Mouse (Mus musculus) MEL (cell line): ENCODE measurements around the gene Mre11a. TPM values are rescaled to one million over a fixed set of nuclear protein-coding genes. Genes with fewer than 3 reads are reported as not detected.

ENCODE experiments used
- DNase-seq: peaks from one replicate; pipeline ENCODE4 v3.0.0; 2011; ENCODE audit warnings: low read depth, low spot score
- H3K27ac ChIP-seq: 2 replicates; pipeline ENCODE4 v1.5.1; 2012; ENCODE audit warnings: low read depth, mild to moderate bottlenecking, control low read depth, low read length, moderate library complexity; ENCODE audit not compliant: control insufficient read depth
- H3K27me3 ChIP-seq, 2 experiments: fragments of 150-350 bp in 1 of 2; sonication (generic) in 1 of 2; 2 replicates each; pipeline ENCODE4 v1.6.1; 2012; ENCODE audit warnings: low read length in 2 of 2, mild to moderate bottlenecking in 2 of 2, improper control_type of control experiment in 1 of 2, moderate library complexity in 1 of 2; ENCODE audit not compliant: insufficient read depth in 2 of 2, control insufficient read depth in 1 of 2
- H3K36me3 ChIP-seq, 2 experiments: 2 replicates each; pipeline ENCODE4 v1.6.1; 2012 to 2014; ENCODE audit warnings: low read length in 2 of 2, improper control_type of control experiment in 1 of 2, inconsistent platforms in 1 of 2, mild to moderate bottlenecking in 1 of 2; ENCODE audit not compliant: insufficient read depth in 2 of 2, control insufficient read depth in 1 of 2
- H3K4me1 ChIP-seq, 2 experiments: fragments of 150-350 bp in 1 of 2; sonication (generic) in 1 of 2; 2 replicates each; pipeline ENCODE4 v1.6.1; 2012; ENCODE audit warnings: low read length in 2 of 2, improper control_type of control experiment in 1 of 2, mild to moderate bottlenecking in 1 of 2; ENCODE audit not compliant: insufficient read depth in 2 of 2, control insufficient read depth in 1 of 2
- H3K4me3 ChIP-seq, 2 experiments: fragments of 150-350 bp in 1 of 2; sonication (generic) in 1 of 2; 2 replicates each; pipeline ENCODE4 v1.5.1; 2012; ENCODE audit warnings: low read depth in 2 of 2, low read length in 2 of 2, mild to moderate bottlenecking in 2 of 2, moderate library complexity in 2 of 2, control low read depth in 1 of 2, improper control_type of control experiment in 1 of 2; ENCODE audit not compliant: control insufficient read depth in 1 of 2, insufficient read depth in 1 of 2
- H3K79me2 ChIP-seq: 2 replicates; pipeline ENCODE4 v1.6.1; 2012; ENCODE audit warnings: mild to moderate bottlenecking, low read length, moderate library complexity; ENCODE audit not compliant: control insufficient read depth, poor library complexity, insufficient read depth
- H3K9ac ChIP-seq: 2 replicates; pipeline ENCODE4 v1.6.1; 2012; ENCODE audit warnings: low read depth, mild to moderate bottlenecking, control low read depth, low read length, moderate library complexity; ENCODE audit not compliant: control insufficient read depth, poor library complexity, severe bottlenecking
- H3K9me3 ChIP-seq: fragments of 150-350 bp; sonication (generic); replicated peaks from 2 replicates; pipeline ENCODE4 v1.6.1; 2012; ENCODE audit warnings: mild to moderate bottlenecking, low read length, improper control_type of control experiment, moderate library complexity; ENCODE audit not compliant: insufficient read depth
- CHD1 ChIP-seq: IDR thresholded peaks from 2 replicates; pipeline ENCODE4 v1.6.1; 2012; ENCODE audit warnings: low read depth, mild to moderate bottlenecking, inconsistent platforms, low read length, improper control_type of control experiment
- CTCF ChIP-seq, 3 experiments: IDR thresholded peaks in 2 of 3; conservative IDR thresholded peaks in 1 of 3; 2 replicates each; pipeline ENCODE4 v1.5.1; 2011 to 2012; ENCODE audit warnings: low read length in 3 of 3, low read depth in 2 of 3, mild to moderate bottlenecking in 2 of 3, improper control_type of control experiment in 1 of 3, inconsistent platforms in 1 of 3, mixed read lengths in 1 of 3, moderate library complexity in 1 of 3; ENCODE audit not compliant: control insufficient read depth in 1 of 3, insufficient read depth in 1 of 3, poor library complexity in 1 of 3, severe bottlenecking in 1 of 3
- E2F4 ChIP-seq: IDR thresholded peaks from 2 replicates; pipeline ENCODE4 v1.6.1; 2011; ENCODE audit warnings: low read depth, low read length, improper control_type of control experiment, borderline replicate concordance
- EP300 ChIP-seq, 2 experiments: IDR thresholded peaks; 2 replicates each; pipeline ENCODE4 v1.6.1; 2011; ENCODE audit warnings: improper control_type of control experiment in 2 of 2, low read length in 2 of 2, low read depth in 1 of 2, mild to moderate bottlenecking in 1 of 2
- GABPA ChIP-seq: IDR thresholded peaks from 2 replicates; pipeline ENCODE4 v1.6.1; 2012; ENCODE audit warnings: low read depth, mild to moderate bottlenecking, inconsistent platforms, low read length, improper control_type of control experiment, moderate library complexity
- JUND ChIP-seq: IDR thresholded peaks from 2 replicates; pipeline ENCODE4 v1.6.1; 2011; ENCODE audit warnings: low read depth, mild to moderate bottlenecking, improper control_type of control experiment, low read length
- MAX ChIP-seq: IDR thresholded peaks from 2 replicates; pipeline ENCODE4 v1.6.1; 2011; ENCODE audit warnings: low read length, improper control_type of control experiment
- MEF2A ChIP-seq: IDR thresholded peaks from 2 replicates; pipeline ENCODE4 v1.6.1; 2014; ENCODE audit warnings: low read depth, mild to moderate bottlenecking, inconsistent platforms, low read length, improper control_type of control experiment; ENCODE audit not compliant: poor library complexity, insufficient replicate concordance, severe bottlenecking; ENCODE audit errors: extremely low read depth
- MXI1 ChIP-seq: IDR thresholded peaks from 2 replicates; pipeline ENCODE4 v1.6.1; 2011; ENCODE audit warnings: mild to moderate bottlenecking, low read depth, low read length, improper control_type of control experiment
- MYB ChIP-seq: IDR thresholded peaks from 2 replicates; pipeline ENCODE4 v1.6.1; 2011; ENCODE audit warnings: mild to moderate bottlenecking, low read depth, low read length, improper control_type of control experiment
- NELFE ChIP-seq: IDR thresholded peaks from 2 replicates; pipeline ENCODE4 v1.6.1; 2011; ENCODE audit warnings: low read depth, low read length, improper control_type of control experiment
- NRF1 ChIP-seq: IDR thresholded peaks from 2 replicates; pipeline ENCODE4 v1.6.1; 2014; ENCODE audit warnings: low read depth, mild to moderate bottlenecking, inconsistent platforms, low read length, improper control_type of control experiment, moderate library complexity; ENCODE audit not compliant: poor library complexity, insufficient read depth, severe bottlenecking
- POLR2A ChIP-seq, 2 experiments: IDR thresholded peaks; 2 replicates each; pipeline ENCODE4 v1.6.1; 2011 to 2012; ENCODE audit warnings: low read length in 2 of 2, mild to moderate bottlenecking in 2 of 2, control low read depth in 1 of 2, improper control_type of control experiment in 1 of 2, low read depth in 1 of 2, moderate library complexity in 1 of 2; ENCODE audit not compliant: control insufficient read depth in 1 of 2, insufficient read depth in 1 of 2, poor library complexity in 1 of 2
- POLR2AphosphoS5 ChIP-seq: IDR thresholded peaks from 2 replicates; pipeline ENCODE4 v1.6.1; 2012; ENCODE audit warnings: low read depth, borderline replicate concordance, mild to moderate bottlenecking, inconsistent platforms, low read length, moderate library complexity, mixed read lengths
- RAD21 ChIP-seq: IDR thresholded peaks from 2 replicates; pipeline ENCODE4 v1.6.1; 2011; ENCODE audit warnings: mild to moderate bottlenecking, low read depth, low read length, improper control_type of control experiment
- RCOR1 ChIP-seq: IDR thresholded peaks from 2 replicates; pipeline ENCODE4 v1.6.1; 2012; ENCODE audit warnings: low read depth, mild to moderate bottlenecking, inconsistent platforms, low read length, improper control_type of control experiment
- SIN3A ChIP-seq: IDR thresholded peaks from 2 replicates; pipeline ENCODE4 v1.6.1; 2012; ENCODE audit warnings: low read length, improper control_type of control experiment, inconsistent platforms
- TAL1 ChIP-seq: IDR thresholded peaks from 2 replicates; pipeline ENCODE4 v1.6.1; 2012; ENCODE audit warnings: mild to moderate bottlenecking, inconsistent platforms, low read length, moderate library complexity, mixed read lengths
- UBTF ChIP-seq: IDR thresholded peaks from 2 replicates; pipeline ENCODE4 v1.6.1; 2012; ENCODE audit warnings: low read depth, mild to moderate bottlenecking, inconsistent platforms, low read length, improper control_type of control experiment, moderate library complexity, borderline replicate concordance; ENCODE audit not compliant: insufficient read depth
- ZC3H11A ChIP-seq: IDR thresholded peaks from 2 replicates; pipeline ENCODE4 v1.6.1; 2012; ENCODE audit warnings: low read depth, mild to moderate bottlenecking, inconsistent platforms, low read length, improper control_type of control experiment
- ZKSCAN1 ChIP-seq: IDR thresholded peaks from 2 replicates; pipeline ENCODE4 v1.6.1; 2012; ENCODE audit warnings: low read depth, mild to moderate bottlenecking, inconsistent platforms, low read length, improper control_type of control experiment, moderate library complexity
- ZNF384 ChIP-seq: IDR thresholded peaks from 2 replicates; pipeline ENCODE4 v1.6.1; 2012; ENCODE audit warnings: low read depth, mild to moderate bottlenecking, inconsistent platforms, low read length, improper control_type of control experiment
- polyA plus RNA-seq, 2 experiments: library from polyadenylated mRNA; stranded (reverse) in 1 of 2; unstranded in 1 of 2; fragments of >175 nt in 1 of 2; fragments of >200 nt in 1 of 2; gene quantifications; 2 replicates each; pipeline versions ENCODE4 v1.2.1 to v1.2.4; 2012; ENCODE audit warnings: low replicate concordance in 2 of 2, low read depth in 1 of 2; ENCODE audit not compliant: insufficient read length in 2 of 2, insufficient read depth in 1 of 2, missing spikeins in 1 of 2
- total RNA-seq: library from RNA; depleted of rRNA; stranded (reverse); fragments of 300-350 nt; gene quantifications from 2 replicates; pipeline ENCODE4 v1.2.3, GENCODE M21; 2012

Gene Mre11a
- total and polyA plus RNA-seq, 3 experiments, result 88.1 to 288 (median 113) TPM

GRCm38 (mm10) chr9:14778341-14778740 lies 6.1 kb upstream of the Mre11a start:
- peaks cover 8% of the 10 kb centered on the region for H3K79me2 ChIP-seq
- H3K27ac ChIP-seq, result no peak overlapping the region
- no peaks in the 10 kb centered on the region for H3K9me3 ChIP-seq
- H3K27me3 ChIP-seq, result peaks cover 1 to 2% of the 10 kb centered on the region in 2 experiments; a peak in 2 of 4 replicates
- no peak overlapping the region for H3K9ac ChIP-seq
- no peak overlapping the region for H3K4me3 ChIP-seq
- TF ChIP-seq POLR2AphosphoS5, result no peak
- no peak for TF ChIP-seq MXI1
- no peak for TF ChIP-seq ZNF384
- no peak for TF ChIP-seq ZKSCAN1
- no peak for TF ChIP-seq POLR2A (IDR thresholded peaks at IDR 0.05; ENCODE audit: control insufficient read depth in 1 of 2, insufficient read depth in 1 of 2, low read depth in 1 of 2, low read length in 2 of 2, poor library complexity in 1 of 2)
- no peak for TF ChIP-seq ZC3H11A
- no peak for TF ChIP-seq UBTF
- no peak for TF ChIP-seq MYB
- peaks cover 13 to 18% of the 10 kb centered on the region in 2 experiments for H3K4me1 ChIP-seq
- peaks cover 34 to 40% of the 10 kb centered on the region in 2 experiments for H3K36me3 ChIP-seq
- no peak for DNase-seq

GRCm38 (mm10) chr9:14787356-14787755 lies 2.9 kb downstream of the Mre11a start:
- Histone ChIP-seq H3K27ac (no peak overlapping the region), H3K9ac (no peak overlapping the region), H3K36me3 (peaks cover 49 to 54% of the 10 kb centered on the region in 2 experiments), H3K4me1 (peaks cover 8 to 20% of the 10 kb centered on the region in 2 experiments; a peak in 3 of 4 replicates), H3K4me3 (no peak overlapping the region), H3K9me3 (no peaks in the 10 kb centered on the region), H3K27me3 (no peaks in the 10 kb centered on the region), H3K79me2 (peaks cover 44% of the 10 kb centered on the region)
- TF ChIP-seq POLR2AphosphoS5 (peak; percentile 64; the same call in 1 of the 2 replicates), JUND (no peak)
- no peak for DNase-seq

GRCm38 (mm10) chr9:14805714-14806113 lies 21.3 kb downstream of the Mre11a start:
- Histone ChIP-seq H3K27ac (no peak overlapping the region), H3K9ac (no peak overlapping the region), H3K4me1 (no peaks in the 10 kb centered on the region), H3K36me3 (peaks cover 0 to 85% of the 10 kb centered on the region in 2 experiments; a peak in 2 of 4 replicates), H3K4me3 (no peak overlapping the region), H3K27me3 (no peaks in the 10 kb centered on the region), H3K79me2 (no peaks in the 10 kb centered on the region), H3K9me3 (no peaks in the 10 kb centered on the region)
- DNase-seq, result no peak
- no peak for TF ChIP-seq MAX
- TF ChIP-seq MEF2A, result no peak
- no peak for TF ChIP-seq EP300 (IDR thresholded peaks at IDR 0.05; ENCODE audit: low read depth in 1 of 2, low read length in 2 of 2)
- no peak for TF ChIP-seq UBTF
- TF ChIP-seq MYB, result no peak
- no peak for TF ChIP-seq RAD21
- no peak for TF ChIP-seq POLR2AphosphoS5
- TF ChIP-seq CHD1, result no peak
- TF ChIP-seq GABPA, result no peak
- TF ChIP-seq E2F4, result no peak
- TF ChIP-seq CTCF (IDR thresholded peaks at IDR 0.05 in 2 of 3, conservative IDR thresholded peaks at IDR 0.05 in 1 of 3; ENCODE audit: control insufficient read depth in 1 of 3, insufficient read depth in 1 of 3, low read depth in 2 of 3, low read length in 3 of 3, poor library complexity in 1 of 3, severe bottlenecking in 1 of 3), result no peak
- no peak for TF ChIP-seq NRF1
- TF ChIP-seq NELFE, result no peak
- no peak for TF ChIP-seq RCOR1
- no peak for TF ChIP-seq ZNF384
- TF ChIP-seq ZKSCAN1, result no peak
- no peak for TF ChIP-seq POLR2A (IDR thresholded peaks at IDR 0.05; ENCODE audit: control insufficient read depth in 1 of 2, insufficient read depth in 1 of 2, low read depth in 1 of 2, low read length in 2 of 2, poor library complexity in 1 of 2)
- TF ChIP-seq SIN3A, result no peak
- no peak for TF ChIP-seq TAL1
- no peak for TF ChIP-seq ZC3H11A
